Mouse (Mus musculus) 3134 (cell line): ENCODE measurements at regions not wholly inside any gene's neighbourhood (a gene's known extent, or its start where the extent isn't known, plus 50 kb on each side); places are given as distances from the start of the nearest gene placed in this dataset.

Source experiments
- DNase-seq: peaks from one replicate; pipeline ENCODE4 v3.0.0-alpha.2; 2011; ENCODE audit warnings: low spot score; ENCODE audit not compliant: insufficient read length; ENCODE audit errors: extremely low read depth

DNA sequence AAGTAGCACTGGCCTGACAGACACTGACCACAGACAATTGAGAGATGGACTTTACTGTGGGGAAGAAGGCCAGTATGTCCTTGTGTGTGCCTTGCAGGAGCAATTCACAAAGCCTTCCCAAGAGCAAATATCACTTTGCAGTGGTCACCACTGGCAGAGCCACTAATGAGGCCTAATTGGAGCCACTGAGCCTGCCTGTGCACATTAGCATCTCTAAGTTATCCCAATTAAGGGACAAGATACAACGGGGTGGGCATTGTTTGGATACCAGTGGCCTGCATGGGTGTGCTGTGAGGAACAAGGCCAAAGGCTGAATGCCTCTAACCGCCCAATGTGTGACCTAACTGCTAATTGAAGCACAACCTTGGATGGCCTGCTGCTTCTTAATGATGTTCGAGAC is 433.4 kb upstream of the Ptbp2 start:
- DNase-seq = no peak

DNA sequence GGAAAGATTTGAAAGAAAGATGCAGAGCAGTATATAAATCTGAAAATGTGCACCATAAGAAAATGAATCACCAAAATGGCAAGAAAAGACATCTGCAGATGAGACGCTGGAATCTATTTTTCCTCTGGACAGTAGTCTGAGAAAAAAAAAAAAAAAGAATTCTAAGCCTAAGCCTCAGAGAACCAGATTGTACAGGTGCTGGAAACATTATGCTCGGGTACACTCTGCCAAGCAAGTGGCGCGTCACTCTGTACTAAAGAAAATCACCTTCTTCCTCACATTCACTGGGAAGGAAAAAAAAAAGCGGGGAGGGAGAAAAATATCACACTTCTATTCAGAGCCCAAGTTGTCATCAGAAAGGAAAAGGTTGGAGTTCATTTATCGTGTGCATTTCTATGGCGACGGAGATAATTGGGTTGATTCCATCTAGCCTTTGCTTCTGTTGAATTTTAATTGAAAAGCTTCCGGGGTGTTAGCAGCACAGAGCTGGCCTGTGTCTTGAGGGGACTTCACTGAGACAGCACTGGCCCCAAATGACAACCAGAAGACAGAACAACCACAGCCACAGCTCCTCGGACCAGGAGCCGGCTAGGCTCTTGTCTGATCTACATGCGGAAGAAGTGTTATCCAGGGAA is 430.5 kb upstream of the Ptbp2 start:
- DNase-seq = no peak

DNA sequence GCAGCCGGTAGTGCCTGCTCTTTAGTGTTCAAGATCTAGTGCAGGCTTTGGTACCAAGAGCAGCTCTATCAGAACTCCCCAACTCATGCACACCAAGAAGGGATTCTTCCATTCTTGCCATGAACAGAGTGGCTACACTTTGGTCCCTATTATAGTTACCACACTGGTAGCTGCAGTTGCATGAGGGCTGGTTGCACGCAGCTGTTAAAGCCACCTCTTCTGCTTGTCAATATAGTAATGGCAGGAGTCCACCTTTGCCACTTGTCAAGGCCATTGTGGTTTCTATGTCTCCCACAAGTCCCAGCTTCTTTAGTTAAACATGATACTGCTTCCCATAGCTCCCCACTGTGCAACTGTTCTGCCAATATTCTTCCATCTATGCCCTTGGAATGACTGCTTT is 415.1 kb upstream of the Ptbp2 start:
- DNase-seq = no peak

DNA sequence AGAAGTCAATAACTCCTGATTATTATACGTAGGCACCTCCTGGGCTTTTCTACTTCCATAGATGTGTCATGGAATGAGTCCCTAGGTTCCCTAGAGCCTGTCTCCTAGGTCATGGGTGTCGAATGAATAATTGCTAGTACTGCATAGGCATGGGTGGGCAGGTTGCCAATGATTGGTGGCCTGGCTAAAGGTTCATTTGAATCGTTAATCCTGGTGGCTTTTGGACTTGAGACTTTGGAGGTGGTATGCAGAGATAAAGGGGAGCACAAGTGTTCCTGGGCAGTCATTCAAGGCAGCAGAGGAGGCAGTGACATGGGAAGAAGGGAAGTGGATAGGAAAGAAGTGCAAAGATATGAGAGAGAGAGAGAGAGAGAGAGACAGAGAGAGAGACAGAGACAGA is 410.2 kb upstream of the Ptbp2 start:
- DNase-seq = no peak

DNA sequence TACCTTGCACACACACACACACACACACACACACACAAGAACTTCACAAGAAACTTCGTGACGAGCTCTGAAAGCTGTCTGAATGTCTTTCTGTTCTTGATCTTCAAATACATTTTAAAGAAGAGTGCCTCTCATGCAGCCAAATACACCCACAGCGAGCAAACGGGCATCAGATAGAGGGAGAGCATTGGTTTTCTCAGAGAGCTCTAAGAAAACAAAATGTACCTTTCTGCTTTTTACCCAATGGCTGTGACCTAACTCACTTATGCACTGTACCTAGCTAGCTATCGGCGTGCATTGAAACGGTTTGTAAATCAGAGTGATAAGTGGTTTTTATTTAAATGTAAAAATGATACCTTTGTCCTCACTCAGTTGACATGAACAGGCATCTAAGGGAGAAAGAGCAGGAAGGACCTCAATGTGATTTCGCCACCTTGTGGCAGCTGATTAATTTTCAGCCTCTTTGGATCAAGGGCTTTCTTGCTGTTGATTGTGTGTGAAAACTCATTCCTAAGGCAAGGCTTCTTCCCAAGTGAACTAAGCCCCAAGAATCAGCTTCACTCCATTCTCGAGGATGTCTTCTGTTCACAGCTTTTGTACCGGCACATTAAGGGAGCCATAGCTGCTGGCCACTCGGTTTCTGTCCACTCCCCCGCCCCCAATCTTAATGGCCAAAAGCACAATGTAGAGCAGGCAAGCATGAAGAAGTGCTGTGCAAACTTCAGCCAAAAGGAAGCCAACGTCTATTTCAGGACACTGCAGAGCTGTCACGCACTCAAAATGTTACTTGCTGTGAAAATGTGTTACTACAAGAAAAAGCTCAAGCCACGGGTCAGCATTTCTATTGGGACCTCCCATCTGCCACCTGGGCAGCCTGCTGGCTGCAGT is 408.4 kb upstream of the Ptbp2 start:
- DNase-seq = peak; percentile 9

DNA sequence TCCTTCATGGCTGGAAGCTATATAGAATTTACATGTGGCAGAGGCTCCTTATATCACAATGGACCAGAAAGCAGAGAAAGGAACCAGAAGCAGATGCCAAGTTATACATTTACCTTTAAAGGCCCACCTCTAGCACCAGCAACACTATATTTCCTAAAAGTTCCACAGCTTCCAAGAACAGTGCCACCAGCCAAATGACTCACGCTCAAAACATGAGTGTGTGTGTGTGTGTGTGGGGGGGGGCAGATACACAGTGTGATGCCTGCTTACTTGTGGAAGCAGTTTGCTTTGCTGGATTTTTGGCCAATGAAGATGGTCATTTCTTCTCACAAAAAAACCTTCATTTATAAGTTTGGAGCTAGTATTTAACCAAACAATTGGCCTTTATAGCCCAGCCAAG is 405.3 kb upstream of the Ptbp2 start:
- DNase-seq = peak; percentile 26

DNA sequence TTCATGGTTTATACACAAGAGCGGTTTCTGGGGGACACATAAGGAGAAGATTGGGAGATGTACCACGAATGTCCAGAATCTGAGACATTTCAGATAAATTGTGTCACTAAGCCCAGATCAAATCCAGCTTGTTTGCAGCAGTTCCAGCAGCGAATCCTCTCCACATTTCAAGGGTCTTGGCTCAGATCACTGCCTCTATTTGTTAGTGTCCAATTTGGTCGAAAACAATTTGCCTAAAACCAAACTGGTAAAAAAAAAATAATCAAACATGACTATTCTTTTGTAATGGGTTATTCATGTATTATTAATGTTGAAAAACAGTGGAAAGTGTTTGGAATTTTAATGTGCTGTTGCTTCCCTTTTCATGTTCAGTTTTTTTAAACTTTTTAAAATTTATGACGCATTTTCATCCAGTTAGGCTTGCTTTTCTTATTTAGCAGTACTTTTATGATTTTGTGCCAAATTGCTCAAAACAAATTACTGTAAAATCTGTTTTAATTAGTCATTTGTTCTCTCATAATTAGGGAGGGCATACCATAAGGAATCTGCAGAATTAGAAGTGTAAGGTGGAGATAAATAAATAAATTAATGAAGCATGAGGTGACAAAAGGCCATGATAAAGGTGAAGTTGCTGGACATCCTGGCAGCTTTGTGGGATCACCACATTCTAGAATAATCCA is 396.8 kb upstream of the Ptbp2 start:
- no peak for DNase-seq

DNA sequence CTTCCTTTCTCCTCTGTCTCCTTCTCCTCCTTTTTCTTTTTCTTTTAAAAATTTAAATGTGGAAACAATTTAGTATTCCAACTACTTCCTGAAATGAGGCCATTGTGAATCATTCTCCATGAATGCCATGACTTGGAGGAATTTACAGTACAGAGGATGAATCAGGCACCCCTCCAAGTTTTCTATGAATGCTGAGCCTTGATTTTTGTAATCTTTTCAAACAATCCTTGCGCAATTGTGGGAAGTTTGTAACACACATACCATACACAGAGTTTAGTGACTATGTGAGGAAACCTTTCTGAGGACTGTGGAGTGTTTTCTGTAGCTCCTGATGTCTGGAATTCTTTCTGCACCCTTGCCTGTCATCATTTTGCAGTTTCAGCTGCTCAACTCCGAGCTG is 391.4 kb upstream of the Ptbp2 start:
- peak; percentile 45 for DNase-seq
